Mouse (Mus musculus): Measurements from ENCODE around the gene Lilra6. TPM values are rescaled to one million over a fixed set of nuclear protein-coding genes. Genes with fewer than 3 reads are reported as not detected.

Gene Lilra6
- polyA plus RNA-seq, 1 experiment from 2014 or later, result not detected

Other genes starting within 250 kb of the Lilra6 start
- gene Leng1, start 249.7 kb downstream of the Lilra6 start, polyA plus RNA-seq (2015; fragmentation: Nextera tagmentation; extraction: Ambion mirVana), result 13.7 and 15.6 TPM in 2 replicates
- gene Tmc4, start 237.9 kb downstream of the Lilra6 start, polyA plus RNA-seq (2015; fragmentation: Nextera tagmentation; extraction: Ambion mirVana), result 6.2 and 6.7 TPM in 2 replicates
- 301 and 329 TPM in 2 replicates for gene Tsen34, start 222.6 kb downstream of the Lilra6 start, polyA plus RNA-seq (2015; fragmentation: Nextera tagmentation; extraction: Ambion mirVana)
- gene Mboat7, start 222.0 kb downstream of the Lilra6 start, polyA plus RNA-seq (2015; fragmentation: Nextera tagmentation; extraction: Ambion mirVana), result 103 and 110 TPM in 2 replicates
- gene Rps9, start 211.5 kb downstream of the Lilra6 start, polyA plus RNA-seq (2015; fragmentation: Nextera tagmentation; extraction: Ambion mirVana), result 701 and 709 TPM in 2 replicates
- gene Pirb, start 195.1 kb downstream of the Lilra6 start, polyA plus RNA-seq (2015; fragmentation: Nextera tagmentation; extraction: Ambion mirVana), result 0.33 and 0.43 TPM in 2 replicates
- not detected in 2 replicates for gene Gm15448, start 89.8 kb downstream of the Lilra6 start, polyA plus RNA-seq (2015; fragmentation: Nextera tagmentation; extraction: Ambion mirVana)
- gene Pira2, start 70.5 kb downstream of the Lilra6 start, polyA plus RNA-seq (2015; fragmentation: Nextera tagmentation; extraction: Ambion mirVana), result 0.12 TPM in 1 of 2 replicates, not detected in the other
- not detected in 2 replicates for gene Gm14548, start 17.4 kb downstream of the Lilra6 start, polyA plus RNA-seq (2015; fragmentation: Nextera tagmentation; extraction: Ambion mirVana)
- 1.7 and 1.9 TPM in 2 replicates for gene Lair1, start 147.7 kb upstream of the Lilra6 start, polyA plus RNA-seq (2015; fragmentation: Nextera tagmentation; extraction: Ambion mirVana)
- 115 and 144 TPM in 2 replicates for gene Ttyh1, start 203.9 kb upstream of the Lilra6 start, polyA plus RNA-seq (2015; fragmentation: Nextera tagmentation; extraction: Ambion mirVana)
- gene Leng8, start 221.5 kb upstream of the Lilra6 start, polyA plus RNA-seq (2015; fragmentation: Nextera tagmentation; extraction: Ambion mirVana), result 102 and 104 TPM in 2 replicates
- gene Leng9, start 234.9 kb upstream of the Lilra6 start, polyA plus RNA-seq (2015; fragmentation: Nextera tagmentation; extraction: Ambion mirVana), result 5.2 and 6.0 TPM in 2 replicates
- gene Cdc42ep5, start 249.4 kb upstream of the Lilra6 start, polyA plus RNA-seq (2015; fragmentation: Nextera tagmentation; extraction: Ambion mirVana), result 6.2 and 6.4 TPM in 2 replicates

All from midbrain, embryonic 15.5 days (tissue).